Mouse (Mus musculus) mesoderm, embryonic 11.5 days (tissue): ENCODE results near the gene Lrrc8a.

ENCODE experiments used
- DNase-seq: peaks from one replicate; pipeline ENCODE4 v3.0.0-alpha.2; 2012; ENCODE audit warnings: low read depth, low spot score

Lrrc8a gene

DNA sequence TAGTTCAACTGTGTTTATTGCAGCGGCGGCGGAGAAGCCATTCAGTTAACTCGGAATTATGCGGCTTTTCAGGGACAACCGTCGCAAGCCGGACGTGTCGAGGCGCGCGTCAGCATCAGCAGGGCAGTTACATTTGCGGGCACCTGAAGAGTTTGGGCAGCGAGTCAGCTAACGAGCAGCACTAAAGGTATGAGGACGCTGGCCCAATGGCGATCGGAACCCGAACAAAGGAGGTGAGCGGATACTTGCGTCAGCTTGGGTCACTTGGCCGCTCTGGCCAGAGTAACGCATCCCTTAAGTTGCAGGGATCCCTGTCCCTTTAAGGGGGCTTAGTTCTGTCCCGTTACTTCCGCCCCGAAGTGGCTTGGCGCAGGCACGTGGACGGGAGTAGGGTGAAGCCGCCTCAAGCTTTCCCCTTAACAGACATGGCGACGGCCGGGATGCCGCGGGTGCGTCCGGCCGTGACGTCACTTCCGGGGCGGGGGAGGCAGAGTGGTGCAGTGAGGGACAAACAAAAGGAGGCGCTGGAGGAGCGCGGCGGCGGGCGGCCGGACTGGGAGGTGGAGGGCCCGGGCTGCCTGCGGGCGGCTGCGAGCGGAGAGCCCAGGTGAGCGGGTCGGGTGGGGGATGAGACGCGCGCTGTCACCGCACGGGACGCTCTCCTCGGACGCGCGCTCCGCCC, at the start of gene Lrrc8a:
TSS of gene Lrrc8a (plus strand) at position 517 of the 682 bp plus-strand sequence.
- peak; percentile 99 for DNase-seq

DNA sequence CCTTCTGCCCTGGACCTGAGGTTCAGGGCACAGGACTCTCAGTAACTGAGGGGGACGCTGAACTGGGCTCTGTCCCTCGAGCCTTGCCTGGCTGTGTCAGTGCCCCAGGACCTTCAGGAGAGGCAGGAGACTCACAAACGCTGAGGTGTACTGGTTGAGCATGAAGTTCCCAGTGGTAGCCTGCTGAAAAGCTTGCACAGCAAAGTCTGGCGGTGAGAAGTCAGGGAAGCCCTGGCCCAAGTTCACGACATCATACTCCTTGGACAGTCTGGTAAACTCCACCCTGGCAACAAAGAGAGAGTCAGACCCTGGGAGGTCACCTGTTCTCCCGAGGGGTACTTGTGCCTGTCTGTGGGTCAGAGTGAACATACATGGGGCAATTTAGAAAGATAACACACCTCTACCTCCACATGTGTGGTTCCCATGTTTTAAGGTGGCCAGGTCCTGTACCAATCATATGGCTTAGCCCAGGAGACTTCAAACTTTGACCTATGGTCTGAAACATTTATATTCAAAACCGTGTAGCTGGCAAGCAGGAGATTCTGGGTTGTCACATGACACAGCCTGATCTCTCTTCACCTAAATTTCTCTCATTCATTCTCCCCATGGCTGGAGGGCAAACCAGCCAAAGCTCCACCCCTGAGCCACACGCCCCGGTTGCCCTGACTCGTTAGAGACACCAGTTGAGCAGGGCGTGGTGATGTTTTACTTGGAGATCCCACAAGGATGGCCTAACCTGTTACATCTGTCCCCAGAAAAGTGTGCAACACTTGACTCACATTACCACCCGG, 45.5 kb upstream of the Lrrc8a start:
- DNase-seq: no peak

DNA sequence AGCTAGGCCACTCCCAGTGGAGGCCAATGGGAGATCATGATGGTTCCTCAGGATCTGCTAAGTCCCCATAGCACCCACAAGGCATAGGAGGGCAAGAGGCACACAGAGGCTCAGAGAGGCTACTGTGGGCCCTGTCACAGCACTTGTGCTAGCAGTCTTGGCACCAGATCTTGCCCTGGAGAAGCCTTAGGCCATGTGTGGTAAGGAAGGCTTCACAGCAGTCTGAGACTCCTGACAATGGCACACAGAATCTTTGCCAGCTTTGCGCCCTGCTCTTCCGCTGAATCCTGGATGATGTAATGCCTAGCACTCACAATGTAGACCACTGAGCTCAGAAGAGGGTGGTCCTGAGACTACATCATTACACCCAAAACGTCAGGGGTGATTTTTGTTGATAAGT, 42.9 kb upstream of the Lrrc8a start:
- DNase-seq: no peak

DNA sequence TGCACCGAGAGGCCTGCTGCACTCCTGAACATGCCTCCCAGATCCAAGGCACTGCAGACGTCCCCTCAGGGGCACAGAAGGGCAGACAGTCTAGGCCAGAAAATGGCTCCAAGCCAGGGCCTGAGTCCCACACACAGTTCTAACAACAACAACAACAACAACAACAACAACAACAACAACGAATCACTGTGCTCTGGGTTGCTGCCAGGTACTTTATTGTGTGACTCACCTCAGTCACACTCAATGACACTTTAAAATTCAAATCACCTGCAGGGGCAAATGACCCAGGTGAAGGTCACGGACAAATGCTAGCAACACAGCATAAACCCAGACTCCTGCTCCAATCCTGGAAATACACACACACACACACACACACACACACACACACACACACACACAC, 39.5 kb upstream of the Lrrc8a start:
- no peak for DNase-seq

DNA sequence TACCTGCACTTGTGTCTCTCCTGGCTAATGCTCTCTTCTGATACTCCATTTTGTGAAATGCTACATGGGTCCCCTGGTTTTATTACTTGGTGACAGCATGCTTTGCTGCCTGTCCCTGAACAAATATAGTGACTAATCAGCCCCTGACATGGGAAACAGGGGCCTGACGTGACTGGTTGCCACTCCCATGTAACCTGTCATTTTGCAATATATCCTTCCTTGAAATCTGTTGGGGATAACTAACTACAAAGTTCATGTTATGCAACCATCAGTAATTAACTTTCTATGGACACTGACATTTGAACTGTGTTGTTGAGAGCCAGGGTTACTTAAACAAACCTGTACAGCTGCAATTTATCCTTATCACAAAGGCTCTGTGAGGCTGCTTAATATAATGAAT, 37.5 kb upstream of the Lrrc8a start:
- DNase-seq: no peak

DNA sequence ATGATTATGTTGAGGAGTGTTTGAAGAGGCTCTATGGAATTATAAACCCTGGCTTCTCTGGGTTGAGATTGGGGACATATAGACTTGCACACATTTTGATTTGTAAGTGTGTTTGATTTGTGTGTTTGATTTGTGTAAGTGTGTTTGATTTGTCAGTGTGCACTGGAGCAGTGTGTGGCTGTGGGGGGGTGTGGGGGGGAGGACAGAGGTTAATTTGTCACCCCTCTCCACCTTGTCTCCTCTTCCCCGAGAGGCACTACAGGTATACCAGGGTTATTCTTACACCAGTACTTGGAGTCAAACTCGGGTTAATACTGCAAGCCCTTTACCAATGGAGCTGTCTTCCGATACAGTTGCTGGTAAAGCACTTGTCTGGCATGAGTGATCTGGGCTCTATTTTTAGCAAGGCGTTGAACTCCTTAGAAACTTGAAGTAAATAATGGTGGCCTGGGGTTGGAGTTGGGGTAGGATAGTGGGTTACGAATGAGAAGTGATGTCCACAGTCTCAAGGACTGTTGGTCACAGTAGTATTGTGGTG, 37.1 kb upstream of the Lrrc8a start:
- DNase-seq: no peak

DNA sequence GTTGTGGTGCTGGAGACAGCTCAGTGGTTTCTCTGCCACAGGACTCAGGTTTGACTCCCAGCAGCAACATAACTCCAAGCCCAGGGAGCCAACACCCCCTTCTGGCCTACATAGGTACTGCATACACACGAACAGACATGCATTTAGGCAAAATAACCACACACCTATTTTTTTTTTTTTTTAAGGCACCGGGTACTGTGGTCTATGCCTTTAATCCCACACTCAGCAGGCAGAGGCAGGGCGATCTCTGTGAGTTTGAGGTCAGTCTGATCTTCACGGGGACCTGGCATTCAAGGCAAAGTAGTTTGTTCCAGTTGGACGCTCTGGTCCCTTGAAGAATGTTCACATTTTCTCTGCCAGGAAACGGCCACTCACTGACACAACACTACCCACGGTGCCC, 34.1 kb upstream of the Lrrc8a start:
- peak; percentile 62 for DNase-seq

DNA sequence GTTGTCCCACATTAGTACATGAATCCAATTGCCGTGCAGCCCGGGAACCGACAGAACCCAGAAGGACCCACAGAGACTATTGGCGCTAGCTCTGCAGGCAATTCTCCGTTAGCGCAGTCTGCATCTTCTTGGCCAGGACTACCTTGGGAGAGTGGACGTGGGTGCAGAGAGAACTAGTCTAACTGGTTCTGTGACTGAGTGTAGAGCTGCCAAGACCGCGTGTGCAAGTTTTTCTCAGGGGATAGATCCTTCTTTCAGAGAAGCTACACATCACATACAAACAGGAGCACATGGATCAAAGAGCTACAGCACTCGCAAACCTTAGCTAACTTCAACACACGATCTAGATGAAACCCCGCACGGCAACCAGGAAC, 32.3 kb upstream of the Lrrc8a start:
- no peak for DNase-seq

DNA sequence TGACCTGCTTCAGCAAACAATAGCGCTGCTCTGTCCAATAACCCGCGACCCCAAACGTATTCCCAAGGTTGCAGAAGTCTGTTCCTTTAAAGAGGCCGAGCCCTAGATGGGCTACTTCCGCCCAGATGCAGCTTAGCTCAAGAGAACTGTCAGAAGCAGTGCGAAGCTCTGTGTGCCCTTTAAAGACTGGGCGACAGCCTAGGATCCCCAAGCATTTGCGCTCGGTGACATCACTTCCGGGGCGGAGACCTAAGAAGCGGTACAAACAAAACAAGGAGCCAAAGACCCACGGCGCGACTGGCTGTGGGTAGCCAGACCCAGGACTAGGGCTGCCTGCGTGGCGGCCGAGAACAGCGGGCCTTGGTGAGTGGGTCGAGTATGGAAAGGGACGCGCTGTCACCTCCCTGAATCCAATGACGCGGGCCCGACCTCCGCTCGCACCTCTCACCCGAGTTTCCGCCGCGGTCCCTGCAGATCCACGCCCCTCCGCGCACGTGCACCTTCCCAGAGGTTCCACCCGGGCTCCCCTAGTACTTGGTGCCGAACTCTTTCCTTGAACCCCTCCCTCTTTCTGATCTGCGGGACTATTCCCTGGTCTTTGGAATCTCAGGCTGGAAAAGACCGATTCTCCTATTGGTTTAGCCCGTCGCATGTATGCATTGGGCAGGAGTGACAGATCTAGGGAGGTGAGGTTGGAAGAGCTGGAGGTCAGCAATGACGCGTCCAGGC, 31.7 kb upstream of the Lrrc8a start, which contains the start of gene Kyat1:
TSS of gene Kyat1 (minus strand) at position 219 of the 729 bp plus-strand sequence.
- peak; percentile 96 for DNase-seq

DNA sequence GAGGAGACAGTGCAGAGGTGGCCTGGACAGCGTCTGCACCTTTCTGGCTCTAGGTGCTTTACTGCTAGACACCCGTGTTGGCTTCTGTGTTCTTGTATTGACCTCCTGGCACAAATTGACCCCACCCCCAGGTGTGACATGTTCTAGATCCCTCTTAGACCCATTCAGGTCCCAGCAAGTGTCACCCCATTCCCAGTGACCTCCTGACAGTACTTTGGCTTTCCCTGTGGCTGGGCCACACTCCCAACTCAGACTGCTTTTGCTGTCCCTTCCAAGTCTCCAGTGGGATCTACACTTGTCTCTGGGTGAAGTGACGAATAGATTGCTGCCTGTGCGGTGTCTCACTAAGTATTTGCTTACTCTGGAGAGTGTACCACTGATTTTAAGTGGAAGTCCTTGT, 30.1 kb upstream of the Lrrc8a start:
- DNase-seq: no peak

DNA sequence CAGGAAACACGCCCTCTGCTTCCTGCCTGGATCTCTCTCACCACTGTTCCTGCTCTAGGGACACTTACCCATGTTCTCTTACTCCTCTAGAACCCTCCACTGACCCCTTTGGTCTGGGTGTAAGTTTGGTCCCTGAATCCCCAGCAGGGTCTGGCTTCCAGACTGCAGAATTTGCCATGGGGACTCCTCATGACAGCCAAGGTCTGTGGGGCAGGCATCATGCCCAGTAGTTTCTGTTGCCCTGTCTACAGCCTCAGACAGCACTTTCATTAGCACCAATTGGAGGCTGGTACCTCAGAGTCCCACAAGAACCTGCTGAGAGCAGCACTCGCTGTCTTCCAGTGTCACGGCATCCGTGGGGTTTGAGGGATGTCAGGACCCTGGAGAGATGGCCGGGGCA, 29.6 kb upstream of the Lrrc8a start:
- no peak for DNase-seq

DNA sequence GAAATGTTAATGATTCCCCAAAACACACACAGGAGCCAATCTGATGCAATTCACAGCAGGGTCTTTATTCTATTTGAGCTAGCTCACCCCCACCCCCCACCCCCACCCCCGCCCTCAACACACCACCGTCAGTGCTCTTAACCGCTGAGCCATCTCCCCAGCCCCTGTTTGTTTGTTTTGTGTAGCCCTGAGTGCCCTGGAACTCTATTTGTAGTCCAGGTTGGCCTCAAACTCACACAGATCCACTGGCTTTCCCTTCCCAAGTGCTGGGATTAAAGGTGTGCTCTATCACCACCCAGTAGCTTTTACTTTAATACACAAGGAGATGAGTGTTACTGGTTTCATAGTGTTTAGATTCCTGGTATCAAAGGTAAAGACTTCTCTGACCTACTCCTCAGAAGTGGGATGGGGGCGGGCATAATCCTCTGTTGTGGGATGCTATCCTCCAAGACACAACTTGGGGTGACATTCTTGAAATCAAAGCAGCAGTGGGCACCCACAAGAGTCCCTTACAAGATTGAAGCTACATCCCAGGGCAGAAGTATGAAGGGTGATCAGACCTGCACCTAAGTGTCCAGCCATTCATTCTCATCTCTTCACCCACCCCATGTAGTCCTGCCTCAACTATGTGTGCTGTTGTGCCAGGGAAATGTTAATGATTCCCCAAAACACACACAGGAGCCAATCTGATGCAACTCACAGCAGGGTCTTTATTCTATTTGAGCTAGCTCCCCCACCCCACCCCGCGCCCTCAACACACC, 25.9 kb upstream of the Lrrc8a start:
- no peak for DNase-seq

DNA sequence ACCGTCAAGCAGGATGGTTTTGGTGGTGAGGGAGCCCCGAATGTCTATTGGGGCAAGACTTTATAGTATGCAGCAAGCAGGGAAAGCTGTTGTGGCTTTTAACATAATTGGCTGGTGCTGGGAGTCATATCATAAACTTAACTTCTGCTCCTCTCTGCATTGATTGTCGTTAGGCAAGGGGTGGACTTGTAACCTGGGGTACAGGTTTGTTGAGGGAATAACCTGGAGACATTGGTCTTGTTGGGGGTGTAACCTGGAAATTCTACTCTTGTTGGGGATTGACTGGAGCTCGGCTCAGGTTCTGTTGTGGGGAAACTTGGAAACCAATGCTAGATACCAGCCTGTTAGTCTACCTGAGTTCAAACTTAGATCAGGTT, 25.4 kb upstream of the Lrrc8a start:
- DNase-seq: no peak

DNA sequence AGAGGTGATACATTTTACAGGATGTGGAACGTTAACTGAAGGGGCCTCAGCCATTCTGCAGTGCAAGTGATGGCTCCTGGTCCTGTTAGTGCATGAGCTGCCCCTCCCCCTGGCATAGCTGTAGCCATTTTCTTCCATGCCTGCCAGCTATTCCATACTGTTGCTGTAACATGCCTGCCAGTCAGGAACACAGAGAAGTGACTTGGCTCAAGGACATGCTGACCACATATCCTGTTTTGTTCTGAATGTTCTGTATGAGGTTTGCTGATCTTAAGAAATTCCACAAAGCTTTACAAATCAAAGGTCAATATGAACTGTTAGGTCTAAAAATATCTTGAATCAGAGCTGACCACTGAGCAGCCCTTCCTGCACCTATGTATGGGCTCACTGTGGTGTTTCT, 24.6 kb upstream of the Lrrc8a start:
- DNase-seq: no peak

DNA sequence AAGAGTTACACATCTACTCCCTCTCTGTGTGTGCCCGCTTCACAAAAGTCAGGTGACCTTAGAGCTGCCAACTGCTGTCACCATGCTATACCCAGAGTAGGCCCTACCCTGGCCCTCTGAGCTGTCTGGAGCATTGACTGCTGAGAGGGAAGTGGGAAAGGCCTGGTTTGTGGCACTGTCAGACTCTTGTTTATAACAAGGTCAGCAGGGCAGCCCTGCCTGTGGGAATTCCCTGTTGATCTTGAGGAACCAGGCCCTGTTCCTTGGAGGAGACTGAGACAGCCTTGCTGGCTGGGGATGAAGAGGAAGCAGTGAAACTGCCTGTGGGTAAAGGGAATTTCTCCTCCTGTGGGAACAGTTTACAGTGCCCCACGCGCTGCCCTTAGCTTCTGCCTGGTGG, 22.8 kb upstream of the Lrrc8a start:
- no peak for DNase-seq

DNA sequence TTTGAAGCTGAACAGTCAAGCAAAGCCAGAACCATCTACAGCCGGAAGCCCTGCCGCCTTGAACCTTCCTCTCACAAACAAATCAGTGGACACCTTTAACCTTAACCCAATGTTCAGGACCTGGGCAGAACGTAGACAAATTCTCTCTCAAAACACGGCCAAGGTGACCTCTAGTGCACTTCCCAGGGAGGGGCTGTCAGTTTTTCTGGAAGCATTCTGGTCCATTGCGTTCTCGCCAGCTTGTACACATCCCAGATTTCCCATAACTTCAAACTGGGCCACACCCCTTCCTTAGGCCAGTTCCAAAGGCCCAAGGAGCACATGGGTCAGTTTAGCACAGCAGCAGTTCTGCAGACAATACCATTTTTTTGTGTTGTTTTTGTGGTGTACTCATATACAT, 22.0 kb upstream of the Lrrc8a start:
- DNase-seq: no peak

DNA sequence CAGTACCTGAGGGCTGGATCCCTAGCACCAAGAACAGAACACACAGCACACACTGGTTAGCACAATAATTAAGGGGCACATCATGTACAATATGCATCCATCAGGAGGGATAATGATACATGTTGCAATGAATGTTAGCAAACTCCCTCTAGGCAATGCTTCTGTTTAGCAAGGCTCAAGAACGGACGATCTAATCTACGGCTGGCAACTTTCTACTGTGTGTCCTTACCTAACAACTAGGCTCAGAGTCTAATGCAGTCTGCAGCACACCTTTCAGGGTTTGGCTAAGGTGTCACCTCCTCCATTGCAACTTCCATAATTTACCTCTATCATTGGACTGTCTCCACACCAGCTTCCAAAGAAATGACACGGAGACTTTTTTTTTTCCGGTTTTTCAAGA, 21.2 kb upstream of the Lrrc8a start:
- no peak for DNase-seq

DNA sequence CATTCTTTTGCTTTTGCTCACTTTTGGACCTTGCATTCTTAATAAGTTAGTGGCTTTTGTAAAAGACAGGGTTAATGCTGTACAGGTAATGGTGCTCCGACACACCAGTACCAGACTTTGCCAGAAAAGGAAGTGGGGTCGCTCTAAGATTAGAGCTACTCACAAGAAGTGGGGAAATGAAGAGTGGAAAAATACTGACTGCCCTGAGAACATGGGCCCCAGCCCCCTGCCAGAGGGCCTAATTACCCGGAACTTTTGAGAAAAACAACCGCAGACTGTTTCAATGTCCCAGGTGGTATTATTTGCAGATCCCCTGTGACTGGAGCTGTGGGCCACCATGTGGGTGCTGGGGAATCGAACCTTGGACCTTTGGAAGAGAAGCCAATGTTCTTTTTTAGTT, 1.9 kb upstream of the Lrrc8a start:
- DNase-seq: no peak

DNA sequence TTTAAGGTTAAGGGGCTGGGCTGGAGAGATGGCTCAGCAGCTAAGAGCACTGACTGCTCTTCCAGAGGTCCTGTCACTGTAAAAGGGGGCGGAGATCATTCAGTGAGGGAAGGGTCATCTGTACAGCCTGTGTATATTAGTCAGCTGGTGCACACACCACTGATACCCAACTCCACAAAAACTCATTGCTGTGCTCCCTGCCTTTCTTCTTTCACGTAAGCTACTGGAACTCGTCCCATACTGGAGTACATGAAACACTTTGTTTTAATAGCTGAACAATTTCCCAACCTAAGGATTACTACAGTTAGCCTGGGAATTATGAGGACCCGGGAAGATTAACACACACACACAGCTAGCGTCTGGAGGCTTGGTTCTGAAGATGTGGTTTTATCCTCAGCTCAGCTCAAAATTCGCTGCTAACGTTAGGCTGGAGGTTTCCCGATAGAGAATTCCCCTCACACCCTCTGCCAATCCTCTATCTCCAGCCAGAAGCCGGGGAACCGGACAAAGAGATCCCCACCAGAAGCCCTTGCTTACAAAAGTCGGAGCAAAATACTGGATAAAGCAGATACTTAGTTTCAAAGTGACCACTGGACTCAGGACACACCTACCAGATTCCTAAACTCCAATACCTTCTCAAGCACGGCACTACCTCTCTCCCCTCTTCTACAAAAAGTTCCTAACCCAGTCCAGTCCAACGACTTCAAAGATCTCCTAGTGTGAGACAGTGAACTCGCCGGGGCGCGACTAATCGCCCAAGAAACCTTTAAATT, 903 bp upstream of the Lrrc8a start:
- peak; percentile 37 for DNase-seq

DNA sequence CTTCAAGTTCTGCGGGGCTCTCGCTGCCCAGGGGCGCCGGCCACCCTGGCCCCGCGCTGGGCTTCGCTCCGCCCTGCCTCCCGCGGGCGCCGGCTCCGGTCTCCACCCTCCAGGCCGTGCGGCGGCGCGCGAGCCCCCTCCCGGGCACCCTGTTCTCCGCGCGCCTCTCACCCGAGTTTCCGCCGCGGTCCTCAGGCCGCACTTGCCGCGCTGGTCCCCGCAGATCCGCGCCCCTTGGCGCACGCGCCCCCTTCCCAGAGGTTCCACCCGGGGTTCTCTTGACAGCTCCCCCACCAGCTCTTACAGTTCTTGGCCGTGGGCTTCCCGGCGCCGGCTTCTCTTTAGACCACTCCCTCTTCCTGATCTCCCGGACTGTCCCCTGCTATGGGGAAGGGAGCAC, 366 bp downstream of the Lrrc8a start:
- peak; percentile 55 for DNase-seq

DNA sequence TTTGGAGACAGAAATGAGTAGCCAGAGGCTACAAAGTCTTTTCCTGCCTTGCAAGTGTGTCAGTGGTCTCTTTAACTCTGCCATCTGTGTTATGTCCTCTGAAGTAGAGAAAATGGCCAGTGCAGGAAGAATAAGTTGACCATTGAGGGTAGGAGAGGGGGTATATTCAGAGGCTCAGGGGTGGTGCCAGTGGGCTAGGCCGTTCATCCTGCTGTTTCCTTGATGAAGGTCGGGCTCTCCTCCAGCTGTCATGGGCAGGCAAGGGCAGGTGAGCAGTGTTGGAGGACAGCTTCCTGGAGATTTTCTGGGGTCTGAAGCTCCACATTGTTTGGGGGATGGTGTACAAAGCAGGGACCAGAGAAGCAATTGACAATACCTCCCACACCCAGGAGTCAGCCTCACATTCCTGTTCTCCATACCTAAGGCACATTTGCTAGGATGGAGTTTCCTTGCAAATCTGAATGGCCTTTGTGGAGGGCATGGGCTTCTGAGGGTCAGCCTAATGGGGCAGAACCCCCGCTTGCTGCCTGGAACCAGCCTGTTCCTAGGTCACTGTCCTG, 1.5 kb downstream of the Lrrc8a start:
- no peak for DNase-seq
